Mouse (Mus musculus) liver, embryonic 14.5 days (tissue): ENCODE data around the gene Gtf2f1. TPM values are rescaled to one million over a fixed set of nuclear protein-coding genes. Genes with fewer than 3 reads are reported as not detected.
"Not testable (repeated sequence)": the region's sequence is repeated elsewhere in the genome, so short reads cannot be mapped to it uniquely, and the experiment has no call there.

Experiments
- ATAC-seq: fragments of 200-750 bp; cut with Nextera tagmentation; 2 replicates; pipeline ENCODE4 v1.8.0; 2017; ENCODE audit warnings: moderate number of reproducible peaks, mild to moderate bottlenecking, moderate library complexity; ENCODE audit not compliant: insufficient read depth
- DNase-seq, 3 experiments: peaks; one replicate each; pipeline ENCODE4 v3.0.0-alpha.2; 2012 to 2013; ENCODE audit warnings: low read depth in 3 of 3, low spot score in 3 of 3
- H3K27ac ChIP-seq: fragments of 300-500 bp; sonication (generic); 2 replicates; pipeline ENCODE4 v1.5.1; 2014; ENCODE audit warnings: moderate library complexity, mild to moderate bottlenecking, control low read depth, inconsistent platforms
- H3K27me3 ChIP-seq: fragments of 300-500 bp; sonication (generic); 2 replicates; pipeline ENCODE4 v1.6.1; 2014; ENCODE audit warnings: mild to moderate bottlenecking, low read length, moderate library complexity; ENCODE audit not compliant: control insufficient read depth, insufficient read depth
- H3K36me3 ChIP-seq: fragments of 300-500 bp; sonication (generic); replicated peaks from 2 replicates; pipeline ENCODE4 v1.6.1; 2014; ENCODE audit warnings: low read depth; ENCODE audit not compliant: control insufficient read depth, insufficient read depth
- H3K4me1 ChIP-seq, 2 experiments: fragments of 200-500 bp in 1 of 2; fragments of 300-500 bp in 1 of 2; sonication (generic) in 1 of 2; replicated peaks; 2 replicates each; pipeline ENCODE4 v1.6.1; 2012 to 2014; ENCODE audit warnings: antibody characterized with exemption in 1 of 2, inconsistent platforms in 1 of 2, low read length in 1 of 2; ENCODE audit not compliant: control insufficient read depth in 2 of 2, insufficient read depth in 2 of 2
- H3K4me2 ChIP-seq: fragments of 300-500 bp; sonication (generic); 2 replicates; pipeline ENCODE4 v1.6.1; 2014; ENCODE audit warnings: low read depth, mild to moderate bottlenecking, control low read depth, moderate library complexity
- H3K4me3 ChIP-seq, 2 experiments: fragments of 200-500 bp in 1 of 2; fragments of 300-500 bp in 1 of 2; sonication (generic) in 1 of 2; 2 replicates each; pipeline ENCODE4 v1.5.1; 2012 to 2014; ENCODE audit warnings: low read depth in 2 of 2, low read length in 2 of 2, mild to moderate bottlenecking in 2 of 2, control low read depth in 1 of 2, inconsistent platforms in 1 of 2, moderate library complexity in 1 of 2; ENCODE audit not compliant: insufficient read depth in 1 of 2
- H3K9ac ChIP-seq: fragments of 300-500 bp; sonication (generic); replicated peaks from 2 replicates; pipeline ENCODE4 v1.6.1; 2014; ENCODE audit warnings: mild to moderate bottlenecking, control low read depth, moderate library complexity
- H3K9me3 ChIP-seq: fragments of 300-500 bp; sonication (generic); 2 replicates; pipeline ENCODE4 v1.6.1; 2016; ENCODE audit warnings: low read length, mixed read lengths; ENCODE audit not compliant: control insufficient read depth
- CTCF ChIP-seq: IDR thresholded peaks from 2 replicates; pipeline ENCODE4 v1.5.1; 2016; ENCODE audit warnings: antibody characterized with exemption, low read depth, control low read depth
- EP300 ChIP-seq: IDR thresholded peaks from 2 replicates; pipeline ENCODE4 v1.6.1; 2016; ENCODE audit warnings: antibody characterized with exemption, low read depth
- WGBS: fragments of 180-500 bp; shearing (Covaris S2); extraction: QIAGEN DNeasy Blood & Tissue Kit; methylation state at CpG from one replicate; pipeline ENCODE4 v1.1.7; 2014; ENCODE audit not compliant: insufficient replicate concordance; 5-methylcytosine and 5-hydroxymethylcytosine counted together
- polyA plus RNA-seq, 2 experiments: library from polyadenylated mRNA; depleted of rRNA in 1 of 2; stranded (reverse) in 1 of 2; unstranded in 1 of 2; fragments of >200 nt; fragmentation: Nextera tagmentation in 1 of 2; extraction: Ambion mirVana in 1 of 2; gene quantifications; 2 replicates each; pipeline versions ENCODE4 v1.2.1 to v1.2.3; 2012 to 2014

The Gtf2f1 gene
- polyA plus RNA-seq, 2 experiments, result 47.3 to 56.5 TPM

- H3K27me3 ChIP-seq, result peaks cover 11% of the 10 kb centered on the region
- no peak overlapping the region for H3K27ac ChIP-seq
- no peaks in the 10 kb centered on the region for H3K36me3 ChIP-seq
- WGBS, result 54% methylated on average over 3 of the region's 3 CpGs
- no peak overlapping the region for H3K4me2 ChIP-seq
- ATAC-seq, result no peak
- no peak for DNase-seq
- TF ChIP-seq EP300 (no peak), CTCF (no peak)
- no peak overlapping the region for H3K4me3 ChIP-seq
- no peaks in the 10 kb centered on the region for H3K9me3 ChIP-seq
- no peak overlapping the region for H3K9ac ChIP-seq
- peaks cover 5 to 6% of the 10 kb centered on the region in 2 experiments; a peak in 3 of 4 replicates for H3K4me1 ChIP-seq
These were observed 45.2 kb upstream of the Gtf2f1 start for GRCm38 (mm10) chr17:57056246-57056645.

GRCm38 (mm10) chr17:57051679-57052078 lies 40.6 kb upstream of the Gtf2f1 start:
- not testable (repeated sequence) for DNase-seq, H3K9ac ChIP-seq, H3K4me1 ChIP-seq, H3K27ac ChIP-seq, H3K4me3 ChIP-seq, ATAC-seq, H3K9me3 ChIP-seq, H3K4me2 ChIP-seq, H3K27me3 ChIP-seq, H3K36me3 ChIP-seq
- 52% methylated on average over 4 of the region's 4 CpGs for WGBS
- peak; percentile 50 for TF ChIP-seq CTCF

GRCm38 (mm10) chr17:57048816-57049215 lies 37.7 kb upstream of the Gtf2f1 start:
- Histone ChIP-seq H3K9ac (no peak overlapping the region), H3K27me3 (no peaks in the 10 kb centered on the region), H3K36me3 (no peaks in the 10 kb centered on the region), H3K4me3 (no peak overlapping the region), H3K27ac (no peak overlapping the region), H3K9me3 (no peaks in the 10 kb centered on the region), H3K4me2 (no peak overlapping the region), H3K4me1 (no peaks in the 10 kb centered on the region)
- no peak for DNase-seq
- TF ChIP-seq CTCF (no peak), EP300 (no peak)
- 70% methylated on average over 3 of the region's 3 CpGs for WGBS
- ATAC-seq, result no peak

- H3K27ac ChIP-seq, result no peak overlapping the region
- no peak for TF ChIP-seq CTCF
- TF ChIP-seq EP300, result no peak
- H3K4me1 ChIP-seq, result no peaks in the 10 kb centered on the region
- no peak overlapping the region for H3K9ac ChIP-seq
- no peaks in the 10 kb centered on the region for H3K36me3 ChIP-seq
- no peak overlapping the region for H3K4me2 ChIP-seq
- no peaks in the 10 kb centered on the region for H3K27me3 ChIP-seq
- DNase-seq (no peak), ATAC-seq (no peak)
- H3K4me3 ChIP-seq, result no peak overlapping the region
- WGBS, result 38% methylated on average over 5 of the region's 5 CpGs
- H3K9me3 ChIP-seq, result no peaks in the 10 kb centered on the region
These were observed 36.3 kb upstream of the Gtf2f1 start for GRCm38 (mm10) chr17:57047406-57047805.

GRCm38 (mm10) chr17:57041554-57041953 lies 30.5 kb upstream of the Gtf2f1 start, which contains the start of gene Slc25a41:
TSS of gene Slc25a41 (minus strand) at chr17:57041654.
- H3K27me3 ChIP-seq, result no peaks in the 10 kb centered on the region
- H3K4me3 ChIP-seq, result no peak within 1 kb of the TSS
- no peak within 1 kb of the TSS for H3K27ac ChIP-seq
- ATAC-seq (no peak), DNase-seq (no peak)
- TF ChIP-seq EP300, result no peak
- no peak for TF ChIP-seq CTCF
- WGBS, result 50% methylated on average over 8 of the region's 8 CpGs
- no peak within 1 kb of the TSS for H3K4me2 ChIP-seq
- no peak within 1 kb of the TSS for H3K9ac ChIP-seq
- H3K36me3 ChIP-seq, result no peaks in the 10 kb centered on the region
- H3K9me3 ChIP-seq, result no peaks in the 10 kb centered on the region
- no peaks in the 10 kb centered on the region for H3K4me1 ChIP-seq
